Mouse (Mus musculus) cerebellum, adult 11-12 months (tissue): ENCODE measurements around the gene Papss2.

ENCODE experiments used
- DNase-seq: peaks from one replicate; pipeline ENCODE4 v3.0.0; 2022

Papss2 gene

GRCm38 (mm10) chr19:32595506-32596286, at the start of gene Papss2:
Papss2 (plus strand) TSS chr19:32595790.
- no peak for DNase-seq

DNA sequence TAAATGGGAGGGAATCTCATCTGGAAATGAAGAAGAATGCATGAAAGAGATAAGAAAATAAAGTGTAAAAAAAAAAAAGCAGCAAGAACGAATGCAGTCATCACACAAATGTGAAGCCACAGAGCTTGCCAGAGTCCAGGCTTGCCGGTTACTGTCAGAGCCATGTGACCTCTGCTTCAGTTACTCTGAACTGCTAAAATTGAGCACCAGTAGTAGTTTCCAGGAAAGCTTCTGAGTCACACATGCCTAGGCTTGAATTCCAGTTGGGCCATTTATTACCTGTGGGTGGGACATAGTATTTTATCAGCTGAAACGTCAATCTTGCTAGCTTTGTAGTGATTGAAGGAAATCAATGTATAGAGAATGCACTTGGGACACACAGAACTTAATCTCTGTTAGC, 48.2 kb upstream of the Papss2 start:
- DNase-seq: no peak

DNA sequence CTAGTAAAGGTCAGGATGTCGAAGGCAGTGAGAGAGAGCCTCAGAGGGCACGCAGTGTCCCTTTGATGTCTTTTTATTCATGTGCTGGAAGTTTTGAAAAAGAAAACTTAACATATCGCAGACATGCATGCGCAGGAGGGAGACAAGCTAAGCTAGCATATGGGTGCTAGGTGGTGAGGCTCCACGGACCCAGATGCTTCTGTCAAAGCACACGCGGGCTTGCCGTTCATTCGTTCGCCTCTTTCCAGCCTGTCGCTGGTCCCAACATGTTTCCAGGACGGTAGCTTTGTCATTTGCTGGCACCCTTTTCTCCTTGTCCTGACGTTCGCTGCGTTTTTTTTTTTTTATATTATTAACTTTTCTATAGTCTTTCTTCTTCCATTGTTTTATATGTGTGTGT, 47.4 kb upstream of the Papss2 start:
- DNase-seq: no peak

DNA sequence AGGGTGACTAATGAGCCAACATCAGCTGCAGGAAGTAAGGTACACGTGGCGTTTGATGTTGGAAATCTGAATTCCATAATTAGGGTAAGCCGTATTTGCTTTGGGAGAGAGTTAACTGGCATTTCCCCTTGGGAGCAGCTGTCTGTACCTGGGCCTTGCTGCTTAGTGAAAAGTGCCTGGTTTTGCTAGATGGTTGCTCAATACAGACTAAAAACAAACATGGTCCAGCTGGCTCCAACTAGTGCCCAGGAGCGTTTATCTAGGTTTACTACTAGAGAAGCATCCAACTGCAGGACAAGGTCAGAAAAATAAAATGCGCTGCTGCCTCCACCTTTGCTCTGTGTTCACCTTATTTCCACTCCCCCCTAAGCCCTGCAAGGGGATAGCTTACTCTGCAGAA, 45.1 kb upstream of the Papss2 start:
- no peak for DNase-seq

GRCm38 (mm10) chr19:32551442-32551841, 44.1 kb upstream of the Papss2 start:
- no peak for DNase-seq

DNA sequence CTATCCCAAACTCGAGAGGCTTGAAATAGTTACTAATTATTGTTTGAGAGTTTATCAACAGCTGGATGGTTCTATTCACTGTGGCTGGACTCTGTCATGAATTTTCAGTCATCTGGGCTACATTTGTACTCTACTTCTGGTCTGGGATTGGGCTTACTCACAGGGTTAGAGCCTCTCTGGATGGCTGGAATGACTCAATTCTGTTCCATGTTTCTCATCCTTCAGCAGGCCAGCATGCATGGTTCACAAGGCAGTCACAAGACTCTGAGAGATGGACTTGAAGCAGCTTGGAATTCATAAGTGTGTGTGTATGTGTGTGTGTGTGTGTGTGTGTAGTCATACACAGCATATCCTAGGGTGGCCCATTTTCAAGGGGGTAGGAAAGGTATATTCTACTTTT, 43.5 kb upstream of the Papss2 start:
- no peak for DNase-seq

DNA sequence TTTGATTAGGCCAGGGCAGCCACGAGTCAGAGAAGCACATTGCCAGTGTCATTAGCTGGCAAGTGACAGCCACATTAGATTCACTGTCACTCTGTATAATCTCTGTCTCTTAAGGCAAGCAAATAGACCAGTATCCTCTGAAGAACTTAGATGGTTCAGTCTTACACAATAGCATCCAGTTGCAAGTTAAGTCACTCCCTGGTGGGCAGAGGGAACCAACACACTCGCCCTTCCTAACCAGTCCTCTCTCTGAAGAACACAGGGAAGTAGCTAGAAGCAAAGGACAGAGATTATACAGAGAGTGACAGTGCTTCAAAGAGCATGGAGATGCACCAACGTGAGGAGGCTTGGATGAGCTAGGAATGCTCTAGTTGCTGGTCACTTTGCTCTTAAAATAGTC, 42.3 kb upstream of the Papss2 start:
- DNase-seq: no peak

- peak; percentile 2 for DNase-seq
Measured at GRCm38 (mm10) chr19:32555257-32555656, 40.3 kb upstream of the Papss2 start.

DNA sequence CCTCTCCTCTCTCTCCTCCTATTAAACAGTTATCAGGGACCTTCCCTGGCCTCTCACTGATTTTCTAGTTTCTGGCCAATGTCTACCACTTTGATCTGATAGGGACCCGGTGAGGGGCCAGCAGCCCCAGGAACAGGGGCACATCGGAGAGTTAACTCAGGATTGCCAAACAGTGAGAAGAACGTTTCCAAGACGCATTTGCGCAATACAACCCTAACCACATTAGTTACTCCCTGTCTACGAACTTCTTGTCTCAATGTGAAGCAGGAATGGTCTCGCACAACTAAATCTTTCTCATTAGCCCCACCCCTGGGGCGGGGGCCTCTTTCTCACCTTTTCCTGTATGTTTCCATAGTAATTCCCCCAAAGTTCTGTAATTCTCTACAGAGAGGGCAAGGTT, 28.6 kb upstream of the Papss2 start:
- no peak for DNase-seq

DNA sequence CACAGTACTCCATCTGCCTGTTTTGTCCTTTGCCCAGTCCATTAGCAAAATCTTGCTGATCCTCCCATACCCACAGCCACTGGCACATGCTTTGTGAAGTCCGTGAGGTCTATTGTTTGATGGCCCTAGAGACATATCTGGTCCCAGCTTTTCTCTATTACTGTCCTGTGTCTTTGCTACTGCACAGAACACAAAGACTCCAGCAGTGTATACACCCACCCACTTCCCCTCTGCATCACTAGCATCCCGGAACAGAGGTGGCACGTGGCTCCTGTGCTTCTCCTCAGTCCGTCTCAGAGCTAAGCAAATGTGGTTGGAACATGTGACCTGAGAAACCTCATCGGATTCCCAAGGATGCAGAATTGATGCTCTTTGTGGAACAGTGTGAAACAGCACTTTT, 28.1 kb upstream of the Papss2 start:
- DNase-seq: no peak

GRCm38 (mm10) chr19:32568470-32568869, 27.1 kb upstream of the Papss2 start:
- no peak for DNase-seq

DNA sequence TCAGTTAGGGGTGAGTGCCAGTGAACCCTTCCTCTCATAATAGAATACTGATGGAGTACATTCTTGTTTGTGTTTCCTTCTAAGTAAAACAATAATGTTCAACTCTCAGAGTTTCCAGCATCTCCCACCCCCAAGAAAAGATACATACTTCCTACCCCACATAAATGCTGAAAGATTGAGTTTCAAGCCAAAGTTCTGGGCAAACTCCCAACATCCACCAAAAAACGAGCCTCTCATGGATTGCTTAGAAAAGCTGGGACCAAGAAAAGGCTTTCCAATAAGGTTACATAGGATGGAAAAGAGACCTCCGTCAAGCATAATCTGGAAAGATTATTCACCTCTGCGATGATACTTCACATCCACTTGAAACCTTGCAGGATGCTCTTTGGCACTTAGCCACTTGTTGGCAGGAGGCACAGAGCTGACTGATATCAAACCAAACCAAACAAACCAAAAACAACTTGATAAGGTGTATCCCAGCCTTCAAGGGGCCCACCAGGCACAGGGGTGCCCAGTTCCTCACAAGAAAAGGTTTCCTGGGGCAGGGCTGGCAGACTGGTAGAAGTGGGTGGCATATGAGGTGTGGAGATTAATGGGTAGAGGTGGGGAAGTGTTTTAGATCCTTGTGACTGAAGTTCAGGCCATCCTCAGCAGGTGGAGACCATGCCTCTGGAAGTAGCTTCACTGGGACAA, 26.5 kb upstream of the Papss2 start:
- DNase-seq: no peak

DNA sequence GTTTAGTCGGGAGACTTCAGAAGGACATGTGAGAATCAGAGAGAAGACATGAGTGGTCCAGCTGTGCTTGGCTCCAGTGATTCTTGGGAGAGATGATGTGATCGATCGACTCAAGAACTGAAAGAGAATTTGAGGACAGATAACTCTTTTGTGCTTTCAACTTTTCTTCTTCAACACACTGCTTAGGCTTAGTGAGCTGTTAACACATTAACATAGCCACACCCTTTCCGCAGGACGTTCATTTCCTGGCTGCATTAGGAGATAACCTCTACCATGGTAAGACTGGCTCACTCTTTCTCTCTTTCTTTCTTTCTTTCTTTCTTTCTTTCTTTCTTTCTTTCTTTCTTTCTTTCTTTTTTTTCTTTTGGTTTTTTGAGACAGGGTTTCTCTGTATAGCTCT, 25.9 kb upstream of the Papss2 start:
- DNase-seq: no peak

DNA sequence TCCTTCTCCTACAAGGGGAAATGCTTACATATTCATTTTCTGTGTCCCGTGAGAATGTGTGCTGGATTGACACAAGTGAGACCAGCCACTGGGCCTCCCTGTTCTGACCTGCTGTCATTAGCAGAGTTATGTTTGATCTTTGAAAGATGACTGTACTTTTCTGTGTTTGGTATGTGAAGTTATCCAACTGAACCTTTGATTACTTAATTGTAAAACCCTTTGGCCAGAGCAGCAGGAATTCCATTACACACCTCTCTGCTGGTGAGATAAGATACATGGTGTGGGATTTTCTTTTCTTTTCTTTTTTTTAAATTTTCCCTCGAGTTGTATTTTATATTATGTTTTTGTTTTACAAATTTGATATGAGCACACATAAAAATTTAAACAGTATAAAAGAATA, 23.4 kb upstream of the Papss2 start:
- no peak for DNase-seq

- DNase-seq: no peak
Measured at GRCm38 (mm10) chr19:32573259-32573658, 22.3 kb upstream of the Papss2 start.

GRCm38 (mm10) chr19:32574846-32575245, 20.7 kb upstream of the Papss2 start:
- no peak for DNase-seq

GRCm38 (mm10) chr19:32577749-32578148, 17.8 kb upstream of the Papss2 start:
- DNase-seq: no peak

- no peak for DNase-seq
Measured at GRCm38 (mm10) chr19:32583091-32583766, 12.4 kb upstream of the Papss2 start.

GRCm38 (mm10) chr19:32587727-32588126, 7.9 kb upstream of the Papss2 start:
- no peak for DNase-seq

DNA sequence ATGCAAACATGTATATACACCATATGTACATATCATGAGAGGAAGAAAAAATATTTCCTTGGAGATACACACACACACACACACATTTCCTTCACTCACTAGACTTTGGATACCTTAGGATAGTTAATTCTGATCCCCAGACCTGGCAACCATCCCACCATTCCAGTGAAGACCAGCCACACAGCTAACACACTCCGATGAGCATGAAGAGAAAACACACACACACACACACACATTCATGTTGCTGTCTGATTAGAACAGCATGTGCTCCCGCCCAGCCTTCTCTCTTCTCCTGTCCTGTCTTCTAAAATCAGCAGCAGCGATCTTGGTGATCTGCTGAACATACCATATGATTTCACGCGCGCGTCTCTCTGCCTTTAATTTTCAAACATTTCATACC, 2.8 kb upstream of the Papss2 start:
- no peak for DNase-seq

- no peak for DNase-seq
Measured at GRCm38 (mm10) chr19:32593870-32594269, 1.7 kb upstream of the Papss2 start.

GRCm38 (mm10) chr19:32595131-32595505, 472 bp upstream of the Papss2 start:
- no peak for DNase-seq

DNA sequence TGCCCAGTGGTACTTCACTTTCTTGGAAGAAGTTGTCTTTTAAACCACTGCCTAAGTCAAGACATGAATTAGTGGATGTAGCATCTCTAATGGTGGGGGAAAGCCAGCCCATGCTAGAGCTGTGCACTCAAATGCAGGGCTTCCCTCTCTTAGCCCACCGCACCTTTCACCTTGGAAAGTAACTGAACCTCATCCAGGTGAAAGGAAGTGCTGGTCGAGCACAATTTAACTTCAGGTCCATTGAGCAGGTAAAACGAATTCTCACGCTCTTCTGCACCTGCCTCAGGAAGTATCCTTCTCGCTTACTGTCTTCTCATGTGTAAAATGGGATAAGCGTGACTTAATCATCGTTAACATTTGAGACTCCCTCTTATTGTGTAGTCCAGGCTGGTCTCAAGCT, 3.4 kb downstream of the Papss2 start:
- DNase-seq: no peak

- DNase-seq: no peak
Measured at GRCm38 (mm10) chr19:32599436-32599835, 3.8 kb downstream of the Papss2 start.
